Mouse (Mus musculus) adipocyte (in vitro differentiated cells): Measurements from ENCODE around the gene Efna4.

Source experiments
- DNase-seq: peaks from one replicate; pipeline ENCODE4 v3.0.0-alpha.2; 2016; ENCODE audit warnings: low spot score

Gene Efna4

DNA sequence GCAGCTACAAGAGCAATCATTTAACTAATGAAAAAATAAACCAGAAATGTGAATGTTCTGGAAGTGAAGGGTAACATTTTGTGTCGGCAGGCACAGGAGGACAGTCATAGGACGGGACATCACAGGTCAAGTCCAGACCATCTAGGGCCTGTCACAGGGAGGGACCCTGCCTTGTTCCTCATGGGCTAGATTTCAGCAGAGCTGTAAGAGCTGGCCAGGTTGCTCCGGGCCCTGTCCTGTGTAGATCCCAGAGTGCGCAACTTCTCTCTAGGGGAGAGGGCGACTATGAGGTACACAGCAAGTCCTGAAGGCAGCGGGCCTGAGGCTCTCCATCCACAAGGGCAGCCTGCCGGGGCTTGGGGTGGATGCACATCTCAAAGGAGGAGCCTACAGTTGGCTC, 23.8 kb upstream of the Efna4 start, which contains the start of gene Dcst2:
Gene Dcst2, plus strand, starts transcription at position 301 of the 400 bp plus-strand sequence.
- no peak for DNase-seq

DNA sequence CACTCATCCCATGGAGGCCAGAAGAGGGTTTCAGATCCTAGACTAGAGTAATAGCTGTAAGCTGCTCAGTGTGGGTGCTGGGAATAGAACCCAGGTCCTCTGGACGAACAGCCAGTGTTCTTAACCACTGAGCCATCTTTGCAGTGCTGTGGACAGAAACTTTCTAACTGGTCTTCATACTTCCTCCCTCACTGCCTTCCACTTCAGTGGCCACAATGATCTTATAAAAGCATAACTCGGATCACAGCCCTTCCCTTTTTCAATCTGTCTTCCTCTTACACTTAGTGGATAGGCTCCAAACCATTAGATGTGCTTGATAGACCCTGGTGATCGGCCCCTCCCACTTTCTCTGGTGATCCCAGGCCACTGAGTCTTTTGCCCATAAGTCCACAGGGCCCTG, 22.4 kb upstream of the Efna4 start:
- no peak for DNase-seq

DNA sequence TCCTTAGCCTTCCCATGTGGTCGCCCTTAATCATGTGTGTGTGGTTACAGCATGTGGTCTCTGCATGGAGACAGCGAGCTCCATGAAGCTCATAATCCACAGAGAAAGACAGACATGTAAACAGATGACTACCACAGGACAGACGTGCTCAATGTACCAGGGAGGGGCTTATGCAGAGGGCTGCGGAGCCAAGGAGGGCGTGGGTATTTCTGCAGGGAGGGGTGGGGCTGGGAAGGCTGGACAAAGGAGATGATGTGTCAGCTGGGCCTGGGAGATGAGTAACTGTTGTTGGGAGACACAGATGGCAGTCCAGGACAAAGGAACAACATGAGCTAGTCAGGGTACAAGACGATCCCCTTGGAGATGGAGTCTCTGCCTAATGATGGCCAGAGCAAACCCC, 21.8 kb upstream of the Efna4 start:
- peak; percentile 72 for DNase-seq

DNA sequence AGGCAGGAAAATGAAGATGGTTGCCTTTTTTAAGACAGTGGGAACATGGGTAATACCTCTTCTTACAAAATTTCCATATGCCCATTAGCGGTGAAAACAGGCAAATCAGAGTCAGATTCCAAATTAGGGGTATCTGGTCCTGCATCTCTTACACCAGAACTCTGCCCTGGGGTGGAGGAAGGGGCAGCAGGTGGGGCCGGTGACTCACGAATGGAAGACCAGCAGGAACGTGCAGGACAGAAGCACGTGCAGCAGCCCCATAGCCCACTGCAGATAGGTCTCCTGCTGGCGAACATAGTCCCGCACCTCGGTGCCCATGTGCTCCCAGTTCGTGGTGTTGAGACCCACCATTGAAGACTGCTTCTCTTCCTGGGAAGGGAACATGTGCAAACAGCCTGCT, 18.2 kb upstream of the Efna4 start:
- no peak for DNase-seq

DNA sequence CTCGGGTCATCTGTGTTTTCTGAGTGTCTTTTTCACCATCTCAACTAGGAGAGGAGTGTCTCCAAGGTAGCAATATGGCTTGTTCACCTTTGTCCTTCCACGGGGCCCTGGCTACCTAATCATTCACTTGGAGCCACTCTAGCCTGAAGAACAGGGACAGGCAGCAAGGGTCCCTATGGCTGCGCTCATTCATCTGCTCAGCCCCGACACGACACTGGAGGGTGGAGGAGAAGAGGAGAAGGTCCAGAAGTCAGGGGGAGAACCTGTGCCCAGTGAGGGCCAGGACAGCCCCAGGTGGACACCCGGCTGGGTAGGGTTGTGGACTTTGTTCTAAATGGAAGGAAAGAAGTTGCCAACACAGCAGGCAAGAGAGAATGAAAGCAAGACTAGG, 17.7 kb upstream of the Efna4 start:
- no peak for DNase-seq

DNA sequence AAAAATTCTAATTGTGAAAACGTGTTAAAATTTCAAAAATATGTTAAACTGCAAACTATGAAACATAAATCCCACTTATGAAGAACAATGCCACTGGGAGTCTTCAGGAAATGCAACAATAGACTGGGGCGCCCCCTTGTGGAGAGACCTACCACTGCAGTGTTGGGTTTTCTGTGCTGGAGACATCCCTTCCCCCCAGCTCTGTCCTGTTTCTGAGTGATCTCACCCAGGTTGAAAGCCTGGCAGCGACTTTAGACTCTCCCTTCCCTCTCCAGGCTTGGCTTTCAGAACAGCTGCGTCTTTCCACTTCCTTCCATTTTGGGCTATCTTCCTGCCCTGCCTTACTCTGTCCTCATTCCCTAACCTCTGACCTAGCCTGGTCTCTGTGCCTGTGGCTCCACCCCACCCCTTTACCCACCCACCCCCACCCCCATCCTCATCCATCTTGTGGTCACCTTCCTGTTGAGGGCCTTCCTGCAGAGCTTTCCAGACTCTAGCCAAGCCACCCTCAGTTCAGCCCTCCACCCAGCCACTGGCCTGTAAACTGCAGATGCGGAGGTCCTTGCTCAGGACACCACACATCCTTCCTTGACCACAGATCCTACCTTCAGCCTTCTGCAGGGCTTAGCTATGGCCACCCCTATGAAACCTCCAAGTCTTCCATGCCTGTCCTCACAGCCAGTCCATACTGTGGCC, 17.1 kb upstream of the Efna4 start:
- DNase-seq, result peak; percentile 93

DNA sequence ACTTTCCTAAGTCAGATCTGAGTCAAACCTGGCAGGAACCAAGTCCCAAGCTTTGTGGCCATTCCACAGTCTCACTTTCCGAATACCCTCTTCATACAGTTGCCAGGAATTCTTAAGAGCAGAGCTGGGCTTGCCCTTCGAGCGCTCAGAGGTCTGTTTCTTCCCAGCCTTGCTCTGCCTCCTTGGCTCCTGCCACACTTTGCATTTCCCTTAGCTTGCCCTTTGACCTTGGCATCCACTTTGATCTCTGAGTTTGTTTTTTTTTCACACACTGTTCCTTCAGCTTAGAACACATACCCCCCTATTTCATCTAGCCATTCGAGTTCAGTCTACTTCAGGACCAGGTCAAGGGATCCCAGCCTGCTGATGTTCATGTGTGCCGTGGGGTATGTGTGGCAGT, 13.4 kb upstream of the Efna4 start:
- DNase-seq, result peak; percentile 47

DNA sequence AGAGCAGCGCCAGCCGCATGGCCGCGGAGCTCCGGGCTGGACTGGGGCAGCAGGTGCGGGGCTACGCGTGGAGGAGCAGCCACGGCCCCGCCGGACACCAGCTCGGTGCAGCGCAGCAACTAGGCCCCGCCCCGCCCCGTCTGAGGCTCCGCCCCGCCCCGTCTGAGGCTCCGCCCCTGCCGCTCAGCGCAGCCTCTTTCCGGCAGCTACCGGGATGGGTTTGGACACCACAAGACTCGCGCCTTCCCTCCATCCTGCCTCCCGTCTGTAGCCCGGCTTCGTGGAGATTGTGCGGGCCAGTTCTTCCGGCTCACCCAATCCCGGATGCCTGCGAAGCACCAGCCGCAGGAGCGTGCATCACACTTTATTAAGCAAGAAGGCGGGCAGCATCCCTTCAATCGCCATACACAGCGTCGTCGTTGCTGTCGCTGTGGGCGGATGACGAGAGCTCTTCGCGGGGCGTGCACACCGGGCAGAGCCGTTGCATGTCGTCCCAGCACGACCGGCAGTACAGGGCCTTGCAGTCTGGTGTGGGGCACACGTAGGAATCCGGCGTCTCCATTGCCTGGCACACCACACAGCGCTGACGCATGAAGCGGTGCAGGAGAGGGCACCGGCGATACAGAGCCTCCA, 12.2 kb upstream of the Efna4 start, which contains the start of gene Adam15:
Gene Adam15, minus strand, starts transcription at position 128 of the 633 bp plus-strand sequence.
- peak; percentile 85 for DNase-seq

DNA sequence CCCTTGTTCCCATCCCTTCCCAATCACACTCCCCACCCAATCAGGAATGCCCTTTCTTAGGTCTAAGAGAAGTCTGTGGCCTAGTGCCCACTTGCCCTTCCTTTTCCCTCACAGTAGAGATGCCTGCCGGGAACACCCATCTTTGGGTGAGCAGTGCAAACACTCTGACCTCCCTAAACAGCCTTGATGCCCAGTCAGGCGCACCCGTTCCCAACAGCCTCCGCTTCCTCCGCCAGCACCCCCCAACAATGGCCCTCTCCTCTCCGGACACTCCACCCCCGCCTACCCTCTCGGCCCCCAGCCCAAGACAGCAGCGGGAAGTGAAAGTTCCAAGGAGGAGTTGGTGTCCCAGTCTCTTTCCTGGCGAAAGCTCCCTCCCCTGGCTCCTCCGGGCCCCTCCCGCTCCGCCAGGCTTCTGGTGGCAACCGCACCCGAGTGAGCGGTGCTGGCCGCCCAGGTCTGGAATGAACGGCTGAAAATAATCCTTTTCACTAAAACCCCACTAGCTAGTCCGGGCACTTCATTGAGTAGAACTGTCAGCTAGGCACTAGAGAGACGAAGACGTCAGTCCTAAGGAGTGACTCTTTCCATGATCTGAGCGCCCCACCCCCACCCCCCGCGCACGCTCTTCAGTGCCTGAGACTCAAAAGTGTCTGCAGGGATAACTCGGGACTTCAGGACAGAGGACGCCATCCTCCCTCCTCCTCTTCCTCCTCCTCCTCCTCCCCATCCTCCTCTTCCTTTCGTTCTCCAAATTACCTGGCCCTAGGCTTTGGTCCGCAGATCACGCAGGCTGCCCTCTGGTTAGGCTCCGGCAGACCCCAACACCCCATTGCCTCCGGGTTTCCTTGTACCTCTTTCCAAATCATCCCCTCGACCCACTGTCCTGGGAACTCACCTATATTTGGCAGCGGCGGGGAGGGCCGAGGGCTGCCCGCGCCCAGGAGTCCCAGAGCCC, 11.4 kb upstream of the Efna4 start:
- DNase-seq, result peak; percentile 72

DNA sequence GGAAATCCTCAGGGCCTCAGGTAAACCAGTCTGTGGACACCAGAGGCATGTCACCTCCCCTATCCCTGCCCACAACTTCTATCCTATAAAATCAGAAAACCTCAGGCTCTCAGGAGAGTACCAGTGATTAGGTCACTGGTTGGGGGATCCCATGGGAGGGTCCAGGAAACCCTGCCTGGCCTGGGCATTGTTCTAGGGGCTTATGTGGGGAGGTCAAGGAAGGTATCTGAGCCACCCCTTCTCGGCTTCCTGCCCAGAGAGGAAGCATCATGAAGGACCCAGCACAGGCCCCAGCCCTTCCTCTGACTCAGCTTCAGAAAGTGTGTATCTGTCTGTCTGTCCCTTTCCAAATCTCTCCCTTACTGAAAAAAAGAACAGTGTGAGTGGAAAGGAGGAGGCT, 10.1 kb upstream of the Efna4 start:
- DNase-seq, result no peak

DNA sequence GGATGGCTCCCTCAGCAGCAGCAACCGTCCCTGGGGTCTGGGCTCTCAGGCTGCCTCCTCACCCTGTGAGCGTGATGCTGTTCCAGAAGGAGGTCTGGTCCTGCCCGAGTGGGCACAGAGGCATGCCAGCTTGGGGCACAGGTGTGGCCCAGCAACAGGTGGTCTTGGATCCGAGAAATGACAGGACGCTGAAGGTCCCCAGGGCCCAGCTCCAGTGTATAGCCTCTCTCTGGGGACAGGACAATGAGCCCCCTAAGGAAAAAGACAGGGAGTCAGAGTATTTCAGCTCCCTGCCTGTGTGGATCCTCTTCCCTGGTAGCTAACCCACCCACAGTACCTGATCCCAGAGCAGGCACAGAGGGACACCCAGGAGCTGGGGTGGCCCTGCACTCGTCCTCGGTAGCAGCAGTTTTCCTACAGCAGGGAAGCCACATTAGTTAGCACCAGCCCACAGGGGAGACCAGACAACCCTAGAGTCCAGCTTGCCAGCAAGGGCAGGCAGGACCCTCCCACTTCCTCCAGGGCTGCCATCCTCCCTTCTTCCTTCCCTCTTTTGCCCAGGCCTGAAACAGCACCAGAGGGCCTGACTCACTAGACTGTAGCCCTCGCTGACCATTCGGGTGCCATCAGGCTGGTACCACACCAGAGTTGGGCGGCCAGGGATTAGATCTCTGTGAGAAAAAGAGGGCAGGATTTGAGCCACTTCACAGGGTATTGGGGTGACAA, 9.2 kb upstream of the Efna4 start:
- no peak for DNase-seq

DNA sequence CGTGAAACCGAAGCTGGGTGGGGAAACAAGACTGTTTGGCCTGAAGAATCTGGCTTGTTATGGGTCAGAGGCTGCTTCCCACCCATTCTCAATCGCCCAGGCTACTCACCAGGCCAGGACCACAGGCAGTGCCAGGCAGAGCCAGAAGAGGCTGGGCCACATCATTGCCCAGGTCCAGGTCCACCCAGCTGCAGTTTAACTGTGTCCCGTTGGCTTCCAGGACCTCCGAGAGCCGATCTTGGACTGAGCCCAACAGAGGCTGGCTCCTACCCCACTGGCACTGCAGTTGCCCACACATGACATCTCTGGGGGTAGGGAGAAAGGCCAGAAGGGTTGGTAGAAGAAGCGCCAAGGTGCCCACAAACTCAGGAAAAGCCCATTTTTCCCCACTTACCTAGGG, 5.5 kb upstream of the Efna4 start:
- no peak for DNase-seq

DNA sequence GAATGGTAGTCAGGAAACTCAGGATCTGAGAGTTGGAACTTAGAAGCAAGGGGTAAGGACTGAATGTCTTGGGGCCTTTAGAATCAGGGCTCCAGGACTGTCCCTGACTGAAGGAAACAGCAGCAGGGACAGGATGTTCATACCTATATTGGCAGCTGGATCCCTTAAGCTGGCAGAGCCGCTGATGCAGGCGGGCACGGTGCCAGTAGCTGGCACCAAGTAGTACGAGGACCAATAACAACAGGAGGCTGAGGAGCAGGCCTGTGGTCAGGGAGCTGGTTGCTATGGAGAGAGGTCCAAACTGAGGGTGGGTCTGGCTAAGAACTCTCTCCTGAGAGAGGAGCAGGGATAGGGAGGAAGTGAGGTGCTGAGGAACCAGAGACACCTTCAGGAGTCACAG, 4.0 kb upstream of the Efna4 start:
- DNase-seq, result no peak

DNA sequence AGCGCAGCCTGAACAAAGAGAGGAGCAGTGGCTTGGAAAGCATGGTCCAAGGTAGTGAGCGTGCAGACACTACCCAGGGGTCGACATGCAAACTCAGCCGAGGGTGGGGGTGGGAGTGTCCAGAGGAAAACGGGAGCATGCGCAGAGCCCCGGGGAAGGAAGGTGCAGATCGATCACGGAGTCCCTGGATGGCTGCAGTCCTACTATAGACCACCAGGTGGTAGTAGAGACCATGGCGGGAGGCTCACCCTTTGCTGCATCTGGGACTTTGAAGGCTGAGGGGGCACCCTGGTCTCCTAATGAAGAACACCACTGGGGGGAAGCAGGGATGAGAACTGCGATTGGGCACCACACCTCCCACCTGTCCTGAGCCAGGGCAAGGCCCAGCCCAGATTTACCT, 2.6 kb upstream of the Efna4 start:
- peak; percentile 70 for DNase-seq

DNA sequence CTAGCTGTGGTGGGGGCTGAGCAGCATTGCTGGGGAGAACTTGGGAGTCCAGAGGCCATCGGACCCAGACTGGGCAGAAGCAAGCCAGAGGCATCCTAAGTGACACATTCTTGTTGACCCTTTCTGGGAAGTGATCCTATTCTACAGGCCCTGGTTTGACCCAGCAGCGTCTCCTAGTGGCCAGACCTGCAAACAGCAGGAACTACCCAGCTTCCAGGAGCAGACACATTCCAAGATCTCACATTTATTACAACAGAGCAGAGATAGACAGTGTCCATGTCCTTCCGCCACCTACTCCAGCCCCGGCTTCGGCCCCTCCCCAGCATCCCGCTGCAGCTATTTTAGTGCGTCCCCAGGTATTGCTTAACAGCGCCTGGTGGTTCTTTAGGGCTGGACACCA, 1.6 kb upstream of the Efna4 start:
- peak; percentile 83 for DNase-seq

DNA sequence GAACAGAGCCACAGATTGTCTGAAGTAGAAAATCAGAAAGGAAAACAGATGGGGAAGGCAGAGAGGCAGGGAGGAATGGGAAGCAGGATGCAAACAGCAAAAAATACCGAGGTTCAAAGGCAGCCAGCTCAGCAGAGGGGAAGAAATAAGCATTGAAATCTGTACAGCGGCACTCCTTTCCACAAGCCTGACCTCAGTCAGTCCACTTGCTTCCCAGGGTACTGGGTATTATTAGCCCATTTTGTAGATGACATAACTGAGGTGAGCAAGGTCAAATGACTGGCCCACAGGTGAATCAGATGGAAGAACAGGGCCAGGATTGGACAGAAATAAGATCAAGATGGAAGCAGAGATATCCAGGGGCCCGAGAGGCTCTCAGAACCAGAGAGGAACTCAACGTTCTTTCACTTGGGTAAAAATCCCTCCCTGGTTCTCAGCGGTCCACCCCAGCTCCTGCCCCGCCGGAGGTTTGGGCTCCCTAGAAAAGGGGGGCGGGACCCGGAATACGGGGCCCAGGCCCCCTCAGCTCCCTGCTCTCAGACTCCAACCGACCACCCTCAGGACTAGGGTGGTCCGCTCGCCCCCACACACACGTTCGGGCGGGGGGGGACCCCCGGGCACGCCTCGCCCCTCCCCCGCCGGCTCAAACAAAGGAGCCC, 637 bp downstream of the Efna4 start:
- no peak for DNase-seq

DNA sequence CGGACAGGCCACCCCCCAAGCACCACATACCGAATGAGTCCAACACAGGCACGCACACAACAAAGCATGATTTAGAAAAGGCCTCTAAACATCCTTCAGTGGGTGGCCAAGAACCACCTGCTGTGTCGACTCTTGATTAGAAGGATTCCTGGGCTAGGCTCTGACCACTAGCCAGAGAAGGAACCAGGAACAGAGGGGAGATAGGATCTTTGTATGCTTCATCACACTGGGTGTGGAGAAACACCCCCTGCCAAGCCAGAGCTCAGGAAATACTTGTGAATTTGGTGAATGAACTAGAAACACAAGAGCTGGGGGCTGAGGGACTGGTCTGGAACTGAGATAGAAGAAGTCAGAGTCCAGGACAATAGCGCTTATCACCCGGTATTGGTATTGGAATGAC, 1.3 kb downstream of the Efna4 start:
- no peak for DNase-seq

DNA sequence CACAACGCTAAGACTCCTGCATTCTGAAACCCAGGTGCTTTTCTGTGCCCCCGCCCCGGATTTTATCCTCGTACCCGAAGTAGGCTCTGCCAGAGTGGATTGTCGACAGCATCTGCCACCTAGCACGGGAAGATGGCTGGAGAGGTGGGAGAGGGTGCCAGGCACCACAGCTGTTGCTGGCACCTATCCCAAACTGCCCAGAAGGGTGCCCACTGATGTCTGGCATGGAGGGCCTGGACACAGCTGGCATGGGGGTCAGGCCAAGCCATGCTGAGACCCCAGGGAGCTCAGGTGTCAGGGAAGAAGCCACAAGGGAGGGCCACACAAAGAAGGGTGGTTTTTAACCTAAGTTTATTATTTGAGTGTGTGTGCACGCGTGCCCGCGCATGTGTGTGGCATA, 4.8 kb downstream of the Efna4 start:
- DNase-seq, result no peak

DNA sequence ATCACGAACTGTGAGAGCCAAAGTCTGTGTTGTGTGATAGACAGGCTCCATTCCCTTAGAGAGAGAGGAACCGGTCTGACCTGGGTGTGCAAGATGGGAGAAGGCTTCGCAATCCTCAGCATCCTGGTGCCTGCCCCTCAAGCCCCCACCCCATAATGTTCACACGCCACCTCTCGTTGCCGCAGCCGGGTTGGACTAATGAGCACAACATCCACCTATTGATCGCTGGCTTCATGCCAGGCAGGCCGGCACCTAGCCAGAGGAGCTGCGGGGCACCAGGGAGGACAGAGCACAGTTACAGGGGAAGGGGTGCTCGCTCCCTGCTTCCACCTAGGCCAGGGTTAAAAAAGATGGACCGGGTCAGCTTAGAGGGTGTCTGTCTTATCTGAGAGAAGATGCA, 5.4 kb downstream of the Efna4 start:
- no peak for DNase-seq

DNA sequence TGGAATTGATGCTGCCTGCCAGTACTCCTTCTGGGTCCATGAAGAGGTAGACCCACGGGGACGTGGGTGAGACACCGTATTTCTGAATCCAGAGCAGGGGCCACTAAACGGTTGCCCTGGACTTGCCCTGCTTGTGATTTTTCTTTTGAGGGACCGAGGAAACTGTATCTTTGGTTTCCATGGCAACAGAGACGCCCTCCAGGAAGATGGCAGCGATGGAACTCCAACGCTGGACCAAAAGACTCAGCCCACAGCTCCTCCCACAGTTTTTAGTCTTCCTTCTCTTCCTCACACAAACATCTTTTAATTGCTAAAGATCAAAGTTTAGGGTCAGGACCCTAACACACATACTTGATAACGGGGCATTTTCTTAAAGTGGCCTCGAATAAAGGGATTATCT, 5.8 kb downstream of the Efna4 start:
- no peak for DNase-seq

DNA sequence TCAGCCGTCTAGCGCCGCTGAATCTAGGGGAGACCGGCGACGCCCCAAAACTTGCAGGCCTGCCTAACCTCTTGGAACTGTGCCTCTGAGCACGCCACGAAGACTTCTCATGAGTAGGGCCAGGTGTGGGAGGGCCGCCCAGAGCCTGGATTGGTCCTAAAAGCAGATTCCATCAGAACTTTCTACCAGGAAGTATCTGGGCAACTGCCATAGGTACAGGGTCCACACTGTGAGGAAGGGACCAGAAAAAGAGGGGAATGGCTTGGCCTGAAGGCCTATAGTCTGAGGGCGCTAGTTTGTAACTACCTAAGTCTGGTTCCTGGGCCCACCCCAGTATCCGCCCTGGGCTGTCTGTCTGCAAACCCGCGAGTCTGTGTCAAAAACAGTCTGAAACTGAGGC, 6.3 kb downstream of the Efna4 start:
- DNase-seq, result no peak

DNA sequence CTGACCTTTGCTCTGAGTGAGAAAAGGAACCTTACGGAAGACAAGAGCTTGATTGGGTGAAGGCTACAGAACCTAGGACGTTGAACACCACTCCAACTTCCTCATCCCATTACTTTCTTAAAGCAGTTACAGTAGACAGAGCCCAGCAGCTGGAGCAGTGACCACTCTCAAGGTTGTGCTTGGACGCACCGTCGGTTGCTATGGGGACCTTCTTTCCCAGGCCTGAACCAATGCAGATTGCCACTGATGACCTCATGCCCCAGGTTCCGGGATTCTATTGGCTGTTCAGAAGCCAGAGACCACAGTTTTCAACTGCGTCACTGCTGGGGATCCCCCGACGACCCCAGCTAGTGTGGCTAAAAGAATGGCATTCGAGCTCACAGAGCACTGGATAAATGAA, 6.9 kb downstream of the Efna4 start:
- no peak for DNase-seq
